Mouse (Mus musculus) MEL (cell line): ENCODE measurements around the gene Faf1. TPM values are rescaled to one million over a fixed set of nuclear protein-coding genes. Genes with fewer than 3 reads are reported as not detected.

Source experiments
- DNase-seq: peaks from one replicate; pipeline ENCODE4 v3.0.0; 2011; ENCODE audit warnings: low read depth, low spot score
- H3K27ac ChIP-seq: 2 replicates; pipeline ENCODE4 v1.5.1; 2012; ENCODE audit warnings: low read depth, mild to moderate bottlenecking, control low read depth, low read length, moderate library complexity; ENCODE audit not compliant: control insufficient read depth
- H3K27me3 ChIP-seq, 2 experiments: fragments of 150-350 bp in 1 of 2; sonication (generic) in 1 of 2; 2 replicates each; pipeline ENCODE4 v1.6.1; 2012; ENCODE audit warnings: low read length in 2 of 2, mild to moderate bottlenecking in 2 of 2, improper control_type of control experiment in 1 of 2, moderate library complexity in 1 of 2; ENCODE audit not compliant: insufficient read depth in 2 of 2, control insufficient read depth in 1 of 2
- H3K36me3 ChIP-seq, 2 experiments: 2 replicates each; pipeline ENCODE4 v1.6.1; 2012 to 2014; ENCODE audit warnings: low read length in 2 of 2, improper control_type of control experiment in 1 of 2, inconsistent platforms in 1 of 2, mild to moderate bottlenecking in 1 of 2; ENCODE audit not compliant: insufficient read depth in 2 of 2, control insufficient read depth in 1 of 2
- H3K4me1 ChIP-seq, 2 experiments: fragments of 150-350 bp in 1 of 2; sonication (generic) in 1 of 2; 2 replicates each; pipeline ENCODE4 v1.6.1; 2012; ENCODE audit warnings: low read length in 2 of 2, improper control_type of control experiment in 1 of 2, mild to moderate bottlenecking in 1 of 2; ENCODE audit not compliant: insufficient read depth in 2 of 2, control insufficient read depth in 1 of 2
- H3K4me3 ChIP-seq, 2 experiments: fragments of 150-350 bp in 1 of 2; sonication (generic) in 1 of 2; 2 replicates each; pipeline ENCODE4 v1.5.1; 2012; ENCODE audit warnings: low read depth in 2 of 2, low read length in 2 of 2, mild to moderate bottlenecking in 2 of 2, moderate library complexity in 2 of 2, control low read depth in 1 of 2, improper control_type of control experiment in 1 of 2; ENCODE audit not compliant: control insufficient read depth in 1 of 2, insufficient read depth in 1 of 2
- H3K79me2 ChIP-seq: 2 replicates; pipeline ENCODE4 v1.6.1; 2012; ENCODE audit warnings: mild to moderate bottlenecking, low read length, moderate library complexity; ENCODE audit not compliant: control insufficient read depth, poor library complexity, insufficient read depth
- H3K9ac ChIP-seq: 2 replicates; pipeline ENCODE4 v1.6.1; 2012; ENCODE audit warnings: low read depth, mild to moderate bottlenecking, control low read depth, low read length, moderate library complexity; ENCODE audit not compliant: control insufficient read depth, poor library complexity, severe bottlenecking
- H3K9me3 ChIP-seq: fragments of 150-350 bp; sonication (generic); replicated peaks from 2 replicates; pipeline ENCODE4 v1.6.1; 2012; ENCODE audit warnings: mild to moderate bottlenecking, low read length, improper control_type of control experiment, moderate library complexity; ENCODE audit not compliant: insufficient read depth
- BHLHE40 ChIP-seq: IDR thresholded peaks from 2 replicates; pipeline ENCODE4 v1.6.1; 2012; ENCODE audit warnings: low read depth, mild to moderate bottlenecking, inconsistent platforms, low read length, improper control_type of control experiment, borderline replicate concordance
- CHD1 ChIP-seq: IDR thresholded peaks from 2 replicates; pipeline ENCODE4 v1.6.1; 2012; ENCODE audit warnings: low read depth, mild to moderate bottlenecking, inconsistent platforms, low read length, improper control_type of control experiment
- CTCF ChIP-seq, 3 experiments: IDR thresholded peaks in 2 of 3; conservative IDR thresholded peaks in 1 of 3; 2 replicates each; pipeline ENCODE4 v1.5.1; 2011 to 2012; ENCODE audit warnings: low read length in 3 of 3, low read depth in 2 of 3, mild to moderate bottlenecking in 2 of 3, improper control_type of control experiment in 1 of 3, inconsistent platforms in 1 of 3, mixed read lengths in 1 of 3, moderate library complexity in 1 of 3; ENCODE audit not compliant: control insufficient read depth in 1 of 3, insufficient read depth in 1 of 3, poor library complexity in 1 of 3, severe bottlenecking in 1 of 3
- GABPA ChIP-seq: IDR thresholded peaks from 2 replicates; pipeline ENCODE4 v1.6.1; 2012; ENCODE audit warnings: low read depth, mild to moderate bottlenecking, inconsistent platforms, low read length, improper control_type of control experiment, moderate library complexity
- JUND ChIP-seq: IDR thresholded peaks from 2 replicates; pipeline ENCODE4 v1.6.1; 2011; ENCODE audit warnings: low read depth, mild to moderate bottlenecking, improper control_type of control experiment, low read length
- KAT2A ChIP-seq: conservative IDR thresholded peaks from 2 replicates; pipeline ENCODE4 v1.6.1; 2012; ENCODE audit warnings: low read depth, low read length, improper control_type of control experiment, inconsistent platforms
- MAFK ChIP-seq: IDR thresholded peaks from 2 replicates; pipeline ENCODE4 v1.6.1; 2011; ENCODE audit warnings: low read depth, mild to moderate bottlenecking, low read length, improper control_type of control experiment, borderline replicate concordance
- MEF2A ChIP-seq: IDR thresholded peaks from 2 replicates; pipeline ENCODE4 v1.6.1; 2014; ENCODE audit warnings: low read depth, mild to moderate bottlenecking, inconsistent platforms, low read length, improper control_type of control experiment; ENCODE audit not compliant: poor library complexity, insufficient replicate concordance, severe bottlenecking; ENCODE audit errors: extremely low read depth
- NELFE ChIP-seq: IDR thresholded peaks from 2 replicates; pipeline ENCODE4 v1.6.1; 2011; ENCODE audit warnings: low read depth, low read length, improper control_type of control experiment
- POLR2AphosphoS5 ChIP-seq: IDR thresholded peaks from 2 replicates; pipeline ENCODE4 v1.6.1; 2012; ENCODE audit warnings: low read depth, borderline replicate concordance, mild to moderate bottlenecking, inconsistent platforms, low read length, moderate library complexity, mixed read lengths
- RAD21 ChIP-seq: IDR thresholded peaks from 2 replicates; pipeline ENCODE4 v1.6.1; 2011; ENCODE audit warnings: mild to moderate bottlenecking, low read depth, low read length, improper control_type of control experiment
- RCOR1 ChIP-seq: IDR thresholded peaks from 2 replicates; pipeline ENCODE4 v1.6.1; 2012; ENCODE audit warnings: low read depth, mild to moderate bottlenecking, inconsistent platforms, low read length, improper control_type of control experiment
- SMC3 ChIP-seq: IDR thresholded peaks from 2 replicates; pipeline ENCODE4 v1.6.1; 2011; ENCODE audit warnings: low read depth, low read length, improper control_type of control experiment
- TAL1 ChIP-seq: IDR thresholded peaks from 2 replicates; pipeline ENCODE4 v1.6.1; 2012; ENCODE audit warnings: mild to moderate bottlenecking, inconsistent platforms, low read length, moderate library complexity, mixed read lengths
- TBP ChIP-seq: IDR thresholded peaks from 2 replicates; pipeline ENCODE4 v1.8.0; 2011; ENCODE audit warnings: low read depth, low read length, improper control_type of control experiment
- TCF12 ChIP-seq: IDR thresholded peaks from 2 replicates; pipeline ENCODE4 v1.6.1; 2014; ENCODE audit warnings: low read depth, mild to moderate bottlenecking, inconsistent platforms, low read length, improper control_type of control experiment, moderate library complexity
- UBTF ChIP-seq: IDR thresholded peaks from 2 replicates; pipeline ENCODE4 v1.6.1; 2012; ENCODE audit warnings: low read depth, mild to moderate bottlenecking, inconsistent platforms, low read length, improper control_type of control experiment, moderate library complexity, borderline replicate concordance; ENCODE audit not compliant: insufficient read depth
- USF2 ChIP-seq, 2 experiments: IDR thresholded peaks; 2 replicates each; pipeline ENCODE4 v1.6.1; 2011 to 2012; ENCODE audit warnings: improper control_type of control experiment in 2 of 2, low read length in 2 of 2, borderline replicate concordance in 1 of 2, inconsistent platforms in 1 of 2, low read depth in 1 of 2, mild to moderate bottlenecking in 1 of 2; ENCODE audit not compliant: insufficient read depth in 1 of 2
- ZC3H11A ChIP-seq: IDR thresholded peaks from 2 replicates; pipeline ENCODE4 v1.6.1; 2012; ENCODE audit warnings: low read depth, mild to moderate bottlenecking, inconsistent platforms, low read length, improper control_type of control experiment
- ZNF384 ChIP-seq: IDR thresholded peaks from 2 replicates; pipeline ENCODE4 v1.6.1; 2012; ENCODE audit warnings: low read depth, mild to moderate bottlenecking, inconsistent platforms, low read length, improper control_type of control experiment
- polyA plus RNA-seq, 2 experiments: library from polyadenylated mRNA; stranded (reverse) in 1 of 2; unstranded in 1 of 2; fragments of >175 nt in 1 of 2; fragments of >200 nt in 1 of 2; gene quantifications; 2 replicates each; pipeline versions ENCODE4 v1.2.1 to v1.2.4; 2012; ENCODE audit warnings: low replicate concordance in 2 of 2, low read depth in 1 of 2; ENCODE audit not compliant: insufficient read length in 2 of 2, insufficient read depth in 1 of 2, missing spikeins in 1 of 2
- total RNA-seq: library from RNA; depleted of rRNA; stranded (reverse); fragments of 300-350 nt; gene quantifications from 2 replicates; pipeline ENCODE4 v1.2.3, GENCODE M21; 2012

The Faf1 gene
- total and polyA plus RNA-seq, 3 experiments, result 36.5 to 37.6 TPM; not detected in 1

GRCm38 (mm10) chr4:109640141-109640540 is 36.2 kb upstream of the Faf1 start:
- no peaks in the 10 kb centered on the region for H3K36me3 ChIP-seq
- H3K79me2 ChIP-seq, result no peaks in the 10 kb centered on the region
- no peak overlapping the region for H3K27ac ChIP-seq
- no peaks in the 10 kb centered on the region for H3K9me3 ChIP-seq
- H3K4me1 ChIP-seq, result peaks cover 0 to 3% of the 10 kb centered on the region in 2 experiments; a peak in 1 of 4 replicates
- H3K4me3 ChIP-seq, result no peak overlapping the region
- H3K27me3 ChIP-seq, result no peaks in the 10 kb centered on the region
- no peak overlapping the region for H3K9ac ChIP-seq
- TF ChIP-seq MEF2A (no peak), ZC3H11A (no peak), ZNF384 (no peak), GABPA (no peak), CTCF (IDR thresholded peaks at IDR 0.05 in 2 of 3, conservative IDR thresholded peaks at IDR 0.05 in 1 of 3; ENCODE audit: control insufficient read depth in 1 of 3, insufficient read depth in 1 of 3, low read depth in 2 of 3, low read length in 3 of 3, poor library complexity in 1 of 3, severe bottlenecking in 1 of 3) (no peak), USF2 (IDR thresholded peaks at IDR 0.05; ENCODE audit: borderline replicate concordance in 1 of 2, insufficient read depth in 1 of 2, low read depth in 1 of 2, low read length in 2 of 2) (no peak), JUND (no peak), TBP (no peak), NELFE (no peak)
- DNase-seq, result no peak

- H3K27ac ChIP-seq, result no peak overlapping the region
- H3K27me3 ChIP-seq, result no peaks in the 10 kb centered on the region
- H3K36me3 ChIP-seq, result no peaks in the 10 kb centered on the region
- H3K9me3 ChIP-seq, result no peaks in the 10 kb centered on the region
- no peak for TF ChIP-seq RCOR1
- no peak for TF ChIP-seq SMC3
- no peak for TF ChIP-seq TCF12
- TF ChIP-seq NELFE, result no peak
- no peak for TF ChIP-seq BHLHE40
- TF ChIP-seq KAT2A, result no peak
- no peak for TF ChIP-seq CHD1
- TF ChIP-seq POLR2AphosphoS5, result no peak
- no peak for TF ChIP-seq TBP
- TF ChIP-seq MAFK, result no peak
- TF ChIP-seq UBTF, result no peak
- no peak for TF ChIP-seq ZNF384
- TF ChIP-seq TAL1, result no peak
- no peak for TF ChIP-seq RAD21
- DNase-seq, result no peak
- no peak overlapping the region for H3K9ac ChIP-seq
- no peak overlapping the region for H3K4me3 ChIP-seq
- no peaks in the 10 kb centered on the region for H3K79me2 ChIP-seq
- peaks cover 0 to 3% of the 10 kb centered on the region in 2 experiments; a peak in 1 of 4 replicates for H3K4me1 ChIP-seq
Observed at GRCm38 (mm10) chr4:109641451-109641850, 34.9 kb upstream of the Faf1 start.
